Mouse (Mus musculus) spleen, adult 2 months (tissue): ENCODE data around the gene Tnp2. TPM values are rescaled to one million over a fixed set of nuclear protein-coding genes. Genes with fewer than 3 reads are reported as not detected.

ENCODE experiments used
- DNase-seq, 2 experiments: peaks; one replicate each; pipeline versions ENCODE4 v3.0.0 to v3.0.0-alpha.2; 2012 to 2021; ENCODE audit warnings: low spot score in 2 of 2, low read depth in 1 of 2
- H3K27ac ChIP-seq: fragments of 200-500 bp; 2 replicates; pipeline ENCODE4 v1.5.1; 2012; ENCODE audit warnings: low read length, inconsistent platforms; ENCODE audit not compliant: insufficient read depth
- H3K27me3 ChIP-seq: fragments of 200-500 bp; 2 replicates; pipeline ENCODE4 v1.6.1; 2012; ENCODE audit warnings: mild to moderate bottlenecking, moderate library complexity, low read length, inconsistent platforms; ENCODE audit not compliant: control insufficient read depth, insufficient read depth
- H3K36me3 ChIP-seq: fragments of 200-500 bp; 2 replicates; pipeline ENCODE4 v1.6.1; 2012; ENCODE audit warnings: mild to moderate bottlenecking, low read length, inconsistent platforms; ENCODE audit not compliant: control insufficient read depth, insufficient read depth
- H3K4me1 ChIP-seq: fragments of 200-500 bp; 2 replicates; pipeline ENCODE4 v1.6.1; 2011; ENCODE audit warnings: inconsistent platforms; ENCODE audit not compliant: control insufficient read depth, insufficient read depth, insufficient read length
- H3K4me3 ChIP-seq: fragments of 200-500 bp; 2 replicates; pipeline ENCODE4 v1.5.1; 2011; ENCODE audit warnings: mild to moderate bottlenecking, inconsistent platforms; ENCODE audit not compliant: insufficient read depth, insufficient read length; ENCODE audit errors: extremely low read depth
- CTCF ChIP-seq: fragments of 200-500 bp; IDR thresholded peaks from 2 replicates; pipeline ENCODE4 v1.5.1; 2011; ENCODE audit warnings: mild to moderate bottlenecking, inconsistent platforms; ENCODE audit not compliant: insufficient read depth, insufficient read length, insufficient replicate concordance; ENCODE audit errors: extremely low read depth
- POLR2A ChIP-seq: fragments of 200-500 bp; IDR thresholded peaks from 2 replicates; pipeline ENCODE4 v1.6.1; 2011; ENCODE audit warnings: low read depth, low read length, inconsistent platforms
- WGBS: fragments of 180-500 bp; shearing (Covaris S2); methylation state at CpG from one replicate; pipeline ENCODE4 v1.1.7; 2018; 5-methylcytosine and 5-hydroxymethylcytosine counted together
- polyA plus RNA-seq: library from polyadenylated mRNA; depleted of rRNA; stranded (reverse); fragments of >200 nt; gene quantifications from 2 replicates; pipeline ENCODE4 v1.2.3, GENCODE M21; 2012

The Tnp2 gene
- polyA plus RNA-seq, 1 experiment, result 0.35 TPM

DNA sequence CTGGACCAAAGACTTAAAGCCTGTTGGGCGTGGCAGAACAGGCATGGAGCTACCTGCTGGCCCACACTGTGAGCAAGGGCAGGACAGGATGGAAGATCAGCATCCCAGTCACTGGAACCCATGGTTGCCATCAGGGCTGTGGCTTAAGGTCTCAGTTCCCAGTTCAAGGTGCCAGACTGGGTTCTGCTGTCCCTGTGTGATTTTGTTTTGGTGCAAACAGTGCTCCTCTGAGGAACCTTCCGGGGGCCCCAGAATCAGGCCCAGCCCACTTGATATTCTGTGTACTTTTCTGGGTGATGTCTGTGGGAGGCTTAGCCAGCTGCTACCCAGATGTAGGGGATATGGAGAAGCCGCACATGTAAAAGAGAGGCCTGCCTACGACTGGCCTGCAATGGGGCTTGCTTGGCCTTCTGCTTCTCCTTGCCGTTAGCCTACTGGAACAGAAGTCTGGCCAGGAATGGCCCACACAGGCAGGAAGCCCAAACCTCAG lies 7.8 kb downstream of the Tnp2 start:
- Histone ChIP-seq H3K36me3 (no peaks in the 10 kb centered on the region), H3K4me1 (peaks cover 11% of the 10 kb centered on the region), H3K4me3 (no peak overlapping the region), H3K27ac (no peak overlapping the region), H3K27me3 (no peaks in the 10 kb centered on the region)
- WGBS, result 78% methylated on average over 5 of the region's 5 CpGs
- no peak for DNase-seq
- no peak for TF ChIP-seq CTCF
- TF ChIP-seq POLR2A, result no peak

DNA sequence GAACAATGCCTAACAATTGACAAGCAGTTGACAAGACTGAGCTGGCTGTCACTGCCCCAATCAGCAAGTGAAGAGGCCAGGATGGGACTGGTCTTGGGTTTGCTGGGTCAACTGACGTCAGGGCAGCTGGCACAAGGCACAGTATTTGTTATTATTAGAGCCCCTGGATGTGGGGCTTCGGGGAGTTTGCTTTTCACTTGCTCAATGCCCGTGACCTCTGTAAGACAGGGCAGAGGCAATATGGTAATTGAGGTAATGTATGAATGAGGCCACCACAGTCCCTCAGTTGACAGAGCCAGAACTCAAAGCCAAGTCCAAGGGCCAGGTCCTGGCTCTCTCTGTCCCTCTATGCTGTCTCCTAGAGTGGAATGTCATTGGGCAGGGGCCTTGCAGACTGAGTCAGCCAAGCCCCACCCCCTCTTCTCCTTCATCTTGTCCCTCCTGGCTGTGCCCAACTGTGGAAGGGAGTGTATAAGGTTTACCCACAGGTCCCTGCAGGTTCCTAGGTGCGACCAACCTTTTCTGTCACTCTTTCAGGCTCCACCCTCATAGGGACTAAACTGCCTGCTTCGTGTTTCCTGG lies 10.8 kb downstream of the Tnp2 start:
- no peak overlapping the region for H3K4me3 ChIP-seq
- TF ChIP-seq CTCF (no peak), POLR2A (no peak)
- H3K36me3 ChIP-seq, result no peaks in the 10 kb centered on the region
- no peak for DNase-seq
- H3K27ac ChIP-seq, result no peak overlapping the region
- no peaks in the 10 kb centered on the region for H3K27me3 ChIP-seq
- H3K4me1 ChIP-seq, result peaks cover 10% of the 10 kb centered on the region; the same call in 1 of the 2 replicates
- 77% methylated on average over 5 of the region's 5 CpGs for WGBS

DNA sequence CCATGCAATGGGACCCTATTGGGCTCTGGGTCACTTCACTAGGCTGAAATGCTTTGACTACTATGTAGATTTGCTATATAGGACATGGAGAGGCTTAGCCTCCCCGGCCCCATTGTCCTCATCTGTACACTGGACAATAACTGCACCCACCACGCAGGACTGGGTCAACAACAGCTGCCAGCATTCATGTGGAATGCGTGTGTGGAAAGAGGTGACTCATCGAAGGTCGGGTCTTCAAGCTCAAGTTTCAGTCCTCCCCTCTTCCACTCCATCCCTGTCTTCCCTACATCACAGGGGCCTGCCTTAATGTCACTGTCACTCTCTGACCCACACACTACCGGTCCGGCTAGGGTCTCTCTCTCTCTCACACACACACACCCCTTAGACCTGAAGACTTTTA lies 12.1 kb downstream of the Tnp2 start:
- TF ChIP-seq POLR2A, result no peak
- TF ChIP-seq CTCF, result no peak
- no peak for DNase-seq
- Histone ChIP-seq H3K27ac (no peak overlapping the region), H3K4me1 (peaks cover 17% of the 10 kb centered on the region), H3K27me3 (no peaks in the 10 kb centered on the region), H3K36me3 (no peaks in the 10 kb centered on the region), H3K4me3 (no peak overlapping the region)
- 83% methylated on average over 7 of the region's 7 CpGs for WGBS

DNA sequence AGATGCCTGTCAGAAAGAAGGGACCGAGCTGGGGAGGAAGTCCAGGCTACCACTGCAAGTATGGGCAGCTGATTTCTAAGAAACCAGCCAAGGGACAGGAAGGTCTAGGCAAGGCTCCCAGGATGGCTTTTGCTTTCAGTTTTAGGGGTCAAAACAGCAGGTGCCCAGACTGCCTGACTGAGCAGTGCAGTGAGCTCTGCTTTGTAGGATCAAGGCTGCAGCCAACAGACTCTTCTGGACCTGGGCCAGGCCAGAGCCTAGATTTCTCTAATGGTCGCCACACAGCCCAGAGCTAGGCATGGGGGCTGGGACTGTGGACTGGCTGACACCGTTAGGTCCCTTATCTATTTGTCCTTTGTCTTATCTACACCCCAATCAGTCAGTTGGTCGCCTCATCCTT lies 13.7 kb downstream of the Tnp2 start:
- H3K4me3 ChIP-seq, result no peak overlapping the region
- TF ChIP-seq POLR2A (no peak), CTCF (no peak)
- DNase-seq, result no peak
- H3K4me1 ChIP-seq, result peaks cover 30% of the 10 kb centered on the region
- peak overlapping the region; percentile 49 for H3K27ac ChIP-seq
- H3K27me3 ChIP-seq, result no peaks in the 10 kb centered on the region
- H3K36me3 ChIP-seq, result no peaks in the 10 kb centered on the region
- 49% methylated on average over 4 of the region's 4 CpGs for WGBS

DNA sequence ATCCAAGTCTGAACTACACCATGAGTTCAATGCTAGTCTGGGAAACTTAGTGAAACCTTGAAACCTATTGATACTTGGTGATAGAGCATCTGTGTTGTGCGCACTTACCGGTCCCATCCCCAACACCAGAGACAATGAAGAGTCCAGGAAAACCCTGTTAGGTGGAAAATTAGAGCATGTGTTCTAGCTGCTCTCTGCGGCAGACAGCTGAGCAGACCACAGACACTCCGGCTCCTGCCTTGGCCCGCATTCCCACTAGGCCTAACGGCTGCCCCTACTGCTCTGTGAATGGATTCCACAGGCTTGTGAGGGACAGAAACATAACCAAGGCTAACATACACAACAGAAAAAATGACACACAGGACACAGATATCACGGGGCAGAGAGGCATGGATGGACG lies 14.9 kb downstream of the Tnp2 start:
- DNase-seq, result no peak
- no peak for TF ChIP-seq POLR2A
- no peak for TF ChIP-seq CTCF
- no peaks in the 10 kb centered on the region for H3K36me3 ChIP-seq
- no peaks in the 10 kb centered on the region for H3K27me3 ChIP-seq
- peaks cover 41% of the 10 kb centered on the region for H3K4me1 ChIP-seq
- H3K27ac ChIP-seq, result 0 out of 2 replicates have a peak overlapping the region, but pooled peaks have one; percentile 2
- no peak overlapping the region for H3K4me3 ChIP-seq
- WGBS, result 89% methylated on average over 8 of the region's 8 CpGs

DNA sequence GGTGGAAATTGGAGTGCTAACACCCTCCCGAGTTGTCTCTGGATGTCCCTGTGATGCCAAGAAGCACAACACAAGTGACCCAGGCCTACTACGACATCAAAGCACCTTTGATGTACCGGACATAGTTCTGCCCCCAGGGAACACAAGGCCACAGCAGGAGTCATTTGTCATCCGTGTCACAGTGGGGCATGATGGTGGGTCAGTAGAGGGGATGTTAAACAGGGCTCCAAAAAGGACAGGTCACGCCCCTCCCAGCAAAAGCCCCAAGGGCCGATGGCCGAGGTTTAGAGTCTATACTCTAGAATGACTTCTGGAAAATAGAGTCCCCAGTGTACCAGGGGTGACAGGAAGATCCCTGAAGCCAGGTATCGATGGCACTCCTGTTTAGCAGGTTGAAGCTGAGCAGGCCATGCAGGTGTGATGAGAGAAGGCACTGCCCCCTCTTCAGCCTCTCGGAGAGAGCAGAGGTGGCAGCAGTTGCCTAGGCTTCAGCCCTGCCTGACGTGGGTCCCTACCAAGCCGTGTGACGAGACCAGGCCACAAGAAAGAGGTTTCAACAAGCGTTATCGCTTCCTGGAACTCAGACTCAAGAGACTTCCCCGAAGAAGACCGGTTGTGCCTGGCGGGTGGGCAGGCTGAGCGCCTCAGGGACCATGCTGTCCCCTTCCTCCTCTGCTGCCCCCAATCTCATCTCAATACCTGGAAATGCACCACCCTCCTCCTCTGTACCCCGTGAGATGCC lies 16.5 kb downstream of the Tnp2 start:
- Histone ChIP-seq H3K27ac (peak overlapping the region; percentile 86), H3K4me3 (no peak overlapping the region), H3K27me3 (no peaks in the 10 kb centered on the region), H3K36me3 (no peaks in the 10 kb centered on the region), H3K4me1 (peaks cover 47% of the 10 kb centered on the region)
- WGBS, result 28% methylated on average over 19 of the region's 19 CpGs
- peak; percentile 8; the same call in 1 of the 2 replicates for TF ChIP-seq POLR2A
- TF ChIP-seq CTCF, result no peak
- DNase-seq, result peak; percentile 53 to 70

DNA sequence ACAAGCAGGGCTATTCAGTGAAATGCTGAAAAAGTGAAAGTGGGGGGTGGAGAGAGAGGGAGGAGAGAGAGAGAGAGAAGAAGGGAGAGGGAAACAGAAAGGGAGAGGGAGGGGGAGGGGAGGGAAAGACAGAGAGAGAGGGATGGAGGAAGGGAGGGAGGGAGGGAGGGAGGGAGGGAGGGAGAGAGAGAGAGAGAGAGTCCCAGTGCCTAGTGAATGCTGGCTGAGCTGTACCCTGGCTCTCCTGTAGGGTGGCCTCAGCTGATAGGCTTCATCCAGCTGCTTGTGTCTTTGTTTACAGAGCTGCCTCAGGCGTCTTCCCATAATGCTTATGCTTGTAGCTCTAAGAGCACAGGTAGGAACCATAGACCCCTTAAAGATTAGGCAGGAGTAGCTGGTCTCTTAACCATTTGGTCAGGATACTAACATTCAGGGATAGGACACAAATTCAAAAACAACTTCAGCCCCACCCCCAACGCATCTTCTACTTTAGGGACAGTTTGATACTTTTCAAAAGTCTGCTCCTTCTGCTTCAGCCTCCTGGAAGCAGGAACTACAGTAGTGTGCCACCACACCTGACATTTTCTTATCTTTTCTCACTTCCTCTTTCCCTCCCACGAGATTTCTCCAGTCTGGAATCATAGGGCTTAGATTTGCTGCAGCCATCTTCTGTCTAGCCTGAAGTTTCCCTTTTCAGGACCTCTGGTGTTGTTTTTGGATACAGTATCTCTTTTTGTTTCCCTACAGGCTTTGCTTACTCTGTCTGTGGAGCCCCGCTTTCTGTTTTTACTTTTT lies 17.7 kb downstream of the Tnp2 start:
- no peak for DNase-seq

More for the DNA sequence above, 17.7 kb downstream of the Tnp2 start:
- 41% methylated on average over 4 of the region's 4 CpGs for WGBS
- Histone ChIP-seq H3K27ac (peak overlapping the region; percentile 60; the same call in 1 of the 2 replicates), H3K36me3 (no peaks in the 10 kb centered on the region), H3K27me3 (no peaks in the 10 kb centered on the region), H3K4me3 (no peak overlapping the region), H3K4me1 (peaks cover 47% of the 10 kb centered on the region)
- TF ChIP-seq CTCF, result no peak
- TF ChIP-seq POLR2A, result no peak
